Mouse (Mus musculus) ES-E14 (cell line): ENCODE measurements around the gene Fam189a1. TPM values are rescaled to one million over a fixed set of nuclear protein-coding genes. Genes with fewer than 3 reads are reported as not detected.

Experiments used
- DNase-seq: peaks from one replicate; pipeline ENCODE4 v3.0.0-alpha.2; 2013; ENCODE audit warnings: low read depth, low spot score
- H3K27ac ChIP-seq: 2 replicates; pipeline ENCODE4 v1.5.1; 2012; ENCODE audit warnings: low read depth, mild to moderate bottlenecking, low read length, moderate library complexity, mixed read lengths; ENCODE audit not compliant: poor library complexity, insufficient read depth, severe bottlenecking
- H3K36me3 ChIP-seq: 2 replicates; pipeline ENCODE4 v1.6.1; 2012; ENCODE audit warnings: mild to moderate bottlenecking, low read length, moderate library complexity, mixed read lengths; ENCODE audit not compliant: control insufficient read depth, poor library complexity, insufficient read depth, severe bottlenecking
- H3K4me1 ChIP-seq, 2 experiments: fragments of 150-350 bp in 1 of 2; sonication (generic) in 1 of 2; 2 replicates each; pipeline ENCODE4 v1.6.1; 2012; ENCODE audit warnings: low read length in 2 of 2, mild to moderate bottlenecking in 1 of 2, mixed read lengths in 1 of 2; ENCODE audit not compliant: control insufficient read depth in 2 of 2, insufficient read depth in 2 of 2, poor library complexity in 1 of 2
- H3K4me3 ChIP-seq, 2 experiments: fragments of 150-350 bp in 1 of 2; sonication (generic) in 1 of 2; 2 replicates each; pipeline ENCODE4 v1.5.1; 2012; ENCODE audit warnings: low read length in 2 of 2, low read depth in 1 of 2, mild to moderate bottlenecking in 1 of 2, mixed read lengths in 1 of 2; ENCODE audit not compliant: insufficient read depth in 1 of 2, poor library complexity in 1 of 2, severe bottlenecking in 1 of 2
- H3K9ac ChIP-seq: 2 replicates; pipeline ENCODE4 v1.6.1; 2012; ENCODE audit warnings: low read depth, mild to moderate bottlenecking, low read length, mixed read lengths; ENCODE audit not compliant: poor library complexity, insufficient read depth, severe bottlenecking
- H3K9me3 ChIP-seq: fragments of 150-350 bp; sonication (generic); 2 replicates; pipeline ENCODE4 v1.6.1; 2012; ENCODE audit warnings: low read depth, mild to moderate bottlenecking, low read length; ENCODE audit not compliant: control insufficient read depth, insufficient read depth
- CHD2 ChIP-seq: IDR thresholded peaks from 2 replicates; pipeline ENCODE4 v1.6.1; 2014; ENCODE audit warnings: mild to moderate bottlenecking, low read depth, low read length, inconsistent platforms
- HCFC1 ChIP-seq: IDR thresholded peaks from 2 replicates; pipeline ENCODE4 v1.6.1; 2012; ENCODE audit warnings: low read length, inconsistent platforms, borderline replicate concordance; ENCODE audit not compliant: insufficient read depth
- MAFK ChIP-seq: IDR thresholded peaks from 2 replicates; pipeline ENCODE4 v1.6.1; 2014; ENCODE audit warnings: mild to moderate bottlenecking, low read depth, low read length, inconsistent platforms; ENCODE audit not compliant: insufficient read depth
- ZC3H11A ChIP-seq: IDR thresholded peaks from 2 replicates; pipeline ENCODE4 v1.6.1; 2012; ENCODE audit warnings: low read depth, mild to moderate bottlenecking, inconsistent platforms, low read length, borderline replicate concordance
- ZNF384 ChIP-seq: IDR thresholded peaks from 2 replicates; pipeline ENCODE4 v1.6.1; 2012; ENCODE audit warnings: low read depth, low read length, inconsistent platforms
- in situ Hi-C, 2 experiments: fragments of 600-800 bp; cut with MboI; formaldehyde crosslinking; loops; one replicate each; pipeline ENCODE4 v1.15.1; 2025; ENCODE audit warnings: low sequenced_read_pairs in 2 of 2, inconsistent platforms in 1 of 2; ENCODE audit not compliant: unreplicated experiment in 2 of 2
- total RNA-seq: library from RNA; depleted of rRNA; stranded (reverse); fragments of 300-350 nt; gene quantifications from 2 replicates; pipeline ENCODE4 v1.2.3, GENCODE M21; 2012

The Fam189a1 gene
- total RNA-seq, 1 experiment: 0.67 TPM

DNA sequence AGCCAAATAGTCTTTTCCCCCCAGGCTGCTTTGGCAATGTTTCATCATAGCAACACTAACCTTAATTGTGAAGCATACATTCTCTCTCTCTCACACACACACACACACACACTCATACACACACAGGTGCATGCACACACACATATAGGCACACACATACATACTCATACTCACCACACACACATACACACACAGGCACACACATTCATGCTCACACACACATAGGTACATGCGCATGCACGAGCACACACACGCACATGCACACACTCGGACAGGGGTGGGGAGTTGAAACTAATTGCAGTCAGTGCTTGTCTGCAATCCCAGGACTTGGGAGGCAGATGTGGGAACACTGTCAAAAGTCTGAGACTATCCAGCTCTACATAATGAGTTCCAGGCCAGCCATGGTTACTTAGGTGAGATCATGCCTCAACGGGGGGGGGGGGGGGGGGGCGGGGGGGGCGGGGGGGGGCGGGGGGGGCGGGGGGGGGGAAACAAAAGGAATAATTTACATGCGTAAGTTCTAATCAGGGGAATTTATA lies 300.9 kb downstream of the Fam189a1 start:
- no peak for DNase-seq
- Histone ChIP-seq H3K9me3 (no peaks in the 10 kb centered on the region), H3K4me1 (peaks cover 0 to 1% of the 10 kb centered on the region in 2 experiments; a peak in 1 of 4 replicates), H3K27ac (no peak overlapping the region), H3K36me3 (no peaks in the 10 kb centered on the region), H3K4me3 (no peak overlapping the region), H3K9ac (no peak overlapping the region)
- in situ Hi-C loops: no loop called here
- no peak for TF ChIP-seq ZC3H11A
- TF ChIP-seq ZNF384: no peak
- no peak for TF ChIP-seq HCFC1
- no peak for TF ChIP-seq MAFK
- TF ChIP-seq CHD2: no peak

- in situ Hi-C loops: no loop called here
- Histone ChIP-seq H3K36me3 (no peaks in the 10 kb centered on the region), H3K4me1 (no peaks in the 10 kb centered on the region; a peak in 1 of 4 replicates), H3K4me3 (no peak overlapping the region), H3K9ac (no peak overlapping the region), H3K9me3 (no peaks in the 10 kb centered on the region), H3K27ac (no peak overlapping the region)
- DNase-seq: no peak
- TF ChIP-seq CHD2: no peak
- no peak for TF ChIP-seq ZNF384
- TF ChIP-seq MAFK: no peak
- TF ChIP-seq HCFC1: no peak
- no peak for TF ChIP-seq ZC3H11A
Measured at GRCm38 (mm10) chr7:64850791-64851190, 305.6 kb downstream of the Fam189a1 start.

- Histone ChIP-seq H3K9ac (no peak overlapping the region), H3K4me1 (no peaks in the 10 kb centered on the region), H3K27ac (no peak overlapping the region), H3K9me3 (no peaks in the 10 kb centered on the region), H3K4me3 (no peak overlapping the region), H3K36me3 (no peaks in the 10 kb centered on the region)
- TF ChIP-seq HCFC1 (no peak), MAFK (no peak), CHD2 (no peak), ZNF384 (no peak), ZC3H11A (no peak)
- DNase-seq: no peak
- in situ Hi-C loops: no loop called here
Measured at GRCm38 (mm10) chr7:64847366-64847899, 308.9 kb downstream of the Fam189a1 start.

DNA sequence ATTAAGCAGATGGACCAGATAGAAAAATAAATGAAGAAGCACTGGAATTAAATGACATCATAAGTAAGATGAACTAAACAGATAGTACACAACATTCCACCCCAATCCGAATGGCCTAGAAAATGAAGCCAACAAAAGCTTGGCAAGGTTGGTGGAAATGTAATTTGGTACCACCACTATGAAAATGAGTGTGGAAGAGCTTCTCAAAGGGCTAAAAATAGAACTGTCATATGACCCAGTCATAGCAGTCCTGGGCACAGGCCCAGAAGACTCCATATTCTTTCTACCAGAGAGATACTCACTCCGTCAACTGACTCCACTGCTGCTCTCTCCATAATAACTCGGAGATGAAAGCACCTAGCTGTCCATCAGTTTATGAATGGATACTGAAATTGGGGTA lies 310.3 kb downstream of the Fam189a1 start:
- TF ChIP-seq MAFK (no peak), CHD2 (no peak), ZNF384 (no peak), ZC3H11A (no peak), HCFC1 (no peak)
- Histone ChIP-seq H3K4me1 (peaks cover 0 to 6% of the 10 kb centered on the region in 2 experiments; a peak in 2 of 4 replicates), H3K9me3 (no peaks in the 10 kb centered on the region), H3K36me3 (no peaks in the 10 kb centered on the region), H3K9ac (no peak overlapping the region), H3K27ac (no peak overlapping the region), H3K4me3 (no peak overlapping the region)
- in situ Hi-C loops: no loop called here
- no peak for DNase-seq
